Mouse (Mus musculus) hindbrain, postnatal 0 days (tissue): ENCODE measurements at regions not wholly inside any gene's neighbourhood (a gene's known extent, or its start where the extent isn't known, plus 50 kb on each side); places are given as distances from the start of the nearest gene placed in this dataset.

Experiments used
- ATAC-seq: fragments of 200-750 bp; cut with Nextera tagmentation; 2 replicates; pipeline ENCODE4 v1.8.0; 2017; ENCODE audit warnings: mild to moderate bottlenecking, moderate TSS enrichment, moderate library complexity
- DNase-seq: peaks from one replicate; pipeline ENCODE4 v3.0.0-alpha.2; 2015; ENCODE audit warnings: low spot score
- H3K27ac ChIP-seq: fragments of 300-500 bp; sonication (generic); 2 replicates; pipeline ENCODE4 v1.5.1; 2014; ENCODE audit warnings: mild to moderate bottlenecking
- H3K27me3 ChIP-seq: fragments of 300-500 bp; sonication (generic); 2 replicates; pipeline ENCODE4 v1.6.1; 2014; ENCODE audit warnings: low read length, mixed read lengths; ENCODE audit not compliant: insufficient read depth
- H3K36me3 ChIP-seq: fragments of 300-500 bp; sonication (generic); 2 replicates; pipeline ENCODE4 v1.6.1; 2014; ENCODE audit warnings: low read length, mixed read lengths; ENCODE audit not compliant: insufficient read depth
- H3K4me1 ChIP-seq: fragments of 300-500 bp; sonication (generic); 2 replicates; pipeline ENCODE4 v1.6.1; 2014; ENCODE audit warnings: antibody characterized with exemption, low read length, mixed read lengths; ENCODE audit not compliant: insufficient read depth
- H3K4me2 ChIP-seq: fragments of 300-500 bp; sonication (generic); 2 replicates; pipeline ENCODE4 v1.6.1; 2014; ENCODE audit warnings: low read depth, mild to moderate bottlenecking, low read length, moderate library complexity, mixed read lengths
- H3K4me3 ChIP-seq: fragments of 300-500 bp; sonication (generic); 2 replicates; pipeline ENCODE4 v1.5.1; 2014; ENCODE audit warnings: low read length
- H3K9ac ChIP-seq: fragments of 300-500 bp; sonication (generic); replicated peaks from 2 replicates; pipeline ENCODE4 v1.6.1; 2014; ENCODE audit warnings: mild to moderate bottlenecking, low read length, moderate library complexity, mixed read lengths
- H3K9me3 ChIP-seq: fragments of 300-500 bp; sonication (generic); 2 replicates; pipeline ENCODE4 v1.6.1; 2016; ENCODE audit warnings: low read length, mixed read lengths
- CTCF ChIP-seq: IDR thresholded peaks from 2 replicates; pipeline ENCODE4 v1.5.1; 2016; ENCODE audit warnings: antibody characterized with exemption, control low read depth, low read depth
- WGBS: fragments of 180-500 bp; shearing (Covaris S2); extraction: QIAGEN DNeasy Blood & Tissue Kit; methylation state at CpG from one replicate; pipeline ENCODE4 v1.1.7; 2014; 5-methylcytosine and 5-hydroxymethylcytosine counted together

- no peak overlapping the region for H3K9ac ChIP-seq
- no peak for TF ChIP-seq CTCF
- H3K27me3 ChIP-seq: no peaks in the 10 kb centered on the region
- no peak overlapping the region for H3K27ac ChIP-seq
- 79% methylated on average over 4 of the region's 4 CpGs for WGBS
- no peaks in the 10 kb centered on the region for H3K9me3 ChIP-seq
- no peak overlapping the region for H3K4me3 ChIP-seq
- ATAC-seq: no peak
- H3K4me1 ChIP-seq: no peaks in the 10 kb centered on the region
- H3K4me2 ChIP-seq: peak overlapping the region; percentile 25; the same call in 1 of the 2 replicates
- no peaks in the 10 kb centered on the region for H3K36me3 ChIP-seq
- DNase-seq: peak; percentile 27
Observed at GRCm38 (mm10) chr7:36476434-36476833, 221.5 kb upstream of the Tshz3 start.

GRCm38 (mm10) chr7:36476851-36477644 is 220.9 kb upstream of the Tshz3 start:
- WGBS: 59% methylated on average over 22 of the region's 22 CpGs
- TF ChIP-seq CTCF: no peak
- H3K27ac ChIP-seq: no peak overlapping the region
- H3K27me3 ChIP-seq: no peaks in the 10 kb centered on the region
- H3K36me3 ChIP-seq: no peaks in the 10 kb centered on the region
- no peaks in the 10 kb centered on the region for H3K9me3 ChIP-seq
- H3K4me1 ChIP-seq: no peaks in the 10 kb centered on the region
- ATAC-seq: no peak
- H3K4me2 ChIP-seq: peak overlapping the region; percentile 25; the same call in 1 of the 2 replicates
- peak; percentile 25 for DNase-seq
- H3K4me3 ChIP-seq: no peak overlapping the region
- no peak overlapping the region for H3K9ac ChIP-seq

GRCm38 (mm10) chr7:36488155-36488554 is 209.8 kb upstream of the Tshz3 start:
- Histone ChIP-seq H3K4me3 (no peak overlapping the region), H3K4me2 (no peak overlapping the region), H3K4me1 (no peaks in the 10 kb centered on the region), H3K9me3 (no peaks in the 10 kb centered on the region), H3K27ac (no peak overlapping the region), H3K27me3 (no peaks in the 10 kb centered on the region), H3K9ac (no peak overlapping the region), H3K36me3 (no peaks in the 10 kb centered on the region)
- WGBS: 83% methylated on average over 9 of the region's 9 CpGs
- ATAC-seq: no peak
- no peak for DNase-seq
- no peak for TF ChIP-seq CTCF

GRCm38 (mm10) chr7:36491173-36491581 is 206.7 kb upstream of the Tshz3 start:
- no peak overlapping the region for H3K27ac ChIP-seq
- no peaks in the 10 kb centered on the region for H3K36me3 ChIP-seq
- H3K4me3 ChIP-seq: no peak overlapping the region
- H3K4me2 ChIP-seq: no peak overlapping the region
- DNase-seq (peak; percentile 7), ATAC-seq (0 out of 2 replicates have a peak, but pooled peaks have one; percentile 18)
- no peaks in the 10 kb centered on the region for H3K9me3 ChIP-seq
- 69% methylated on average over 10 of the region's 10 CpGs for whole genome bisulfite sequencing
- no peak overlapping the region for H3K9ac ChIP-seq
- H3K4me1 ChIP-seq: no peaks in the 10 kb centered on the region
- no peaks in the 10 kb centered on the region for H3K27me3 ChIP-seq
- TF ChIP-seq CTCF: no peak

GRCm38 (mm10) chr7:36504010-36504875 is 193.7 kb upstream of the Tshz3 start:
- 55% methylated on average over 15 of the region's 15 CpGs for WGBS
- peak; percentile 40 for TF ChIP-seq CTCF
- Histone ChIP-seq H3K9ac (no peak overlapping the region), H3K4me3 (no peak overlapping the region), H3K9me3 (no peaks in the 10 kb centered on the region), H3K36me3 (no peaks in the 10 kb centered on the region), H3K4me1 (no peaks in the 10 kb centered on the region), H3K27ac (no peak overlapping the region), H3K27me3 (no peaks in the 10 kb centered on the region), H3K4me2 (no peak overlapping the region)
- DNase-seq (peak; percentile 34), ATAC-seq (peak; percentile 53; the same call in 1 of the 2 replicates)

- Histone ChIP-seq H3K27me3 (no peaks in the 10 kb centered on the region), H3K9me3 (no peaks in the 10 kb centered on the region), H3K4me3 (no peak overlapping the region), H3K4me2 (no peak overlapping the region), H3K36me3 (no peaks in the 10 kb centered on the region), H3K9ac (no peak overlapping the region), H3K4me1 (no peaks in the 10 kb centered on the region), H3K27ac (no peak overlapping the region)
- no peak for TF ChIP-seq CTCF
- 89% methylated on average over 9 of the region's 9 CpGs for WGBS
- no peak for DNase-seq
- ATAC-seq: no peak
Observed at GRCm38 (mm10) chr7:36507895-36508431, 190.0 kb upstream of the Tshz3 start.
